Mouse (Mus musculus): Measurements from ENCODE around the gene Cep95.

Gene Cep95

DNA sequence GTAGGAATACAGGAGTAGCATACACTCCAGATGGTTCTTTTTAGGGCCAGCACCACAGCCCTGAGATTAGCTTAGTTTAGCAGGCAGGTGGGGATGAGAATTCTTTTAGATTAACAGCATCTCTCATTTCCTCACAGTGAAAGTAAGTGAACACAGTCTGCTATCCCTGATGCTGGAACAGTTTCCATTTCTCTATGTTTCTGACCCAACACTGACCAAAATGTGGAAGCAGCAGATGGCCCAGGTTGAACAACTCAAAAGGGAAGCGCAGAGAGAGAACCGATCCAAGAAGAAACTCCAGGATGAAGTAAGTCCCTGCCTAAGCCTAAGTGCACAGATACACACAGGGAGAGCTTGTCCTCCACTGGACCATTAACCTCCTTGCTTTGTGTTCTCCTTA, 26.3 kb downstream of the Cep95 start:
- peak in 1 of 2 experiments; percentile 38 for DNase-seq

DNA sequence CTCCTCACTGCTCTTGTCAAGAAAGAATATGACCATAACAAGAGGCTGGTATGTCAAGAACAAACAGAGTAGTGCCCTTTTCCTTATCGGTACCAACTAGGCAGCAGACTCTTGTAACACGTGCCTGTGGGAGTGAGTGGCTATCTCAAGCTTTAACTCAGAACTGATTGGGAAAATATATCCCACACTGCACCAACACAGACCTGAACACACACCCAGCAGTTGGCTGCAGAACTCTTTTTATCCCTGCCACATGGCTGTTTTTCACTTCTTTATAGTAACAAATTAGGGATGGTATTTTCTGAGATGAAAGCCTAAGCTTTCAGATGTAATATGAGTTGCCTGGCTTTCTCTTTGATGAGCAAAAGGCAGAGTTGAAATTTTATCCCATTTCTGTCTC, 26.7 kb downstream of the Cep95 start:
- peak in 1 of 2 experiments; percentile 39 for DNase-seq

DNA sequence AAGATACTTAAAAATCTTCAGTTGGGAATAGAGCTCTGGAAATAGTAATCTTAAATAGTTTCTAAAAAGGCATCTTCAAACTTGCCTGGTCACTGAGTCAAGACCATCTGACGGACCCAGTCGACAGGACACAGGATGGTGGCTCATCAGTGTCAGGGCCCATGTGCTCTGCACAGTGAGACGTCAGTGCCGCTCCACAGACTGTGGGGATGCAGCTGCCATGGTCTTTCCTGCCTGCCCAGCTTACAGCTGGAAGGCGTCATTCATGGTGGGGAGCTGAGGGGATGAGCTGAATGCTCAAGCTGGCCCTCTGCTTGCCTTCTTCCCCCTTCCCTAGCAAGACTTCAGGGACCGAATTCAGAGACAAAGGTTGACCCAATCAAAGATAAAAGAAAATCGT, 27.3 kb downstream of the Cep95 start:
- DNase-seq: no peak

- DNase-seq: no peak
Observed at GRCm38 (mm10) chr11:106817156-106817555, 28.1 kb downstream of the Cep95 start.

DNA sequence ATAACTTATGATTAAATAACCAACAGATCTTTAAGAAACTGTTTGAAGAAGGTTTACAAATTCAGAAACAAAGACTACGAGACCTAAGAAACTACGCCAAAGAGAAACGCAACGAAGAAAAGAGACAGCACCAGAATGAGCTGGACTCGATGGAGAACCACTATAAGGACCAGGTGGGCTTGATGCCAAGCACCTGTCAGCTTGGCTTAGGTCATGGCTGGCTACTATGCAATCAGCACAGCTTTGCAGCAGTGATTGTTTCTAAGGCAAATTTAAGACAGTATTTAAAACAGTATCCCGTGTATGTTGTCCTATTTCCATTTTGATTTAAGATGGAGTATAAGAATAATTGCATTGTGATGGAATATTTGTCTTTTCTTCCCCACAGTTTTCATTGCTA, 28.8 kb downstream of the Cep95 start:
- DNase-seq: peak; percentile 85 to 86

GRCm38 (mm10) chr11:106818341-106818740, 29.3 kb downstream of the Cep95 start:
- peak in 1 of 2 experiments; percentile 40 for DNase-seq

- peak; percentile 44 to 64 for DNase-seq
Observed at GRCm38 (mm10) chr11:106819595-106819994, 30.5 kb downstream of the Cep95 start.

DNA sequence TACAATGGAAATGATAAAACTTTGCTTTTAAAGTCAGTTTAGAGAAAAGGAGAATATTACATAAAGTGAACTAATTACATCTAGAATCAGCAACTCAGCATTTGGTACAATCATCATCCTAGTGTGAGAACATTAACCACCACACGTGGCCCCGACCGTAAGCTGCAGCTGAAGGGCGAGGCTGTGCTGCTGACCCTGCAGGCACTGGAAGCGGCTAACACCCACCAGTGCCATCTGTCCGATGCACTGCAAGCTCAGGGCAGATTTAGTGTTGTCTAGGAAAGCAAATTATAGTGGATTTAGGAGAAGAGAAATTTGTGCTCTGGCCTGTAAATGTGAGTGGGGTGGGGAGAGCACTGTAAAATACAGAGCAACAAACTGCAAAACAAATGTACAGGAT, 31.2 kb downstream of the Cep95 start:
- DNase-seq: peak; percentile 55 to 57

- peak; percentile 53 to 60 for DNase-seq
Observed at GRCm38 (mm10) chr11:106820972-106821371, 31.9 kb downstream of the Cep95 start.

GRCm38 (mm10) chr11:106821397-106821796, 32.3 kb downstream of the Cep95 start:
- DNase-seq: peak in 1 of 2 experiments; percentile 49

DNA sequence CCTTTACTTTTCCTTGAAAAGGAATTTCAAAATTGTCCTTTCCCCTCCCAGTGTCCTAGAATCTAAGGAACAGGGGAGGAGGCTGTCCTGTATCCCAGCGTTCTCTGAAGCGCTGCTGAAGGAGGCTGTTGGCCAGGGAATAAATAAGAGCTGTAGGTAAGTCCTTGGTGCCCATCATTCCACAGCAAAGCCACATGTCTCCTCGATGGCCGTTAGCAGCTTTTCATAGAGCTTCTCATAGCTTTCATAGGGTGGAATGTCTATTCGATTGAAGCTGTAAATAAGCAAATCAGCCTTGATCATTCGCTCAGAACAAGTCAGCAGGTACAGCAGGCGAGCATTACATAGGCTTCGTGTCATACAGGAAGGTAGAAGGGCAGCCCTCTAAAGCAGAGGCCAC, 33.4 kb downstream of the Cep95 start:
- DNase-seq: peak; percentile 50 to 69

DNA sequence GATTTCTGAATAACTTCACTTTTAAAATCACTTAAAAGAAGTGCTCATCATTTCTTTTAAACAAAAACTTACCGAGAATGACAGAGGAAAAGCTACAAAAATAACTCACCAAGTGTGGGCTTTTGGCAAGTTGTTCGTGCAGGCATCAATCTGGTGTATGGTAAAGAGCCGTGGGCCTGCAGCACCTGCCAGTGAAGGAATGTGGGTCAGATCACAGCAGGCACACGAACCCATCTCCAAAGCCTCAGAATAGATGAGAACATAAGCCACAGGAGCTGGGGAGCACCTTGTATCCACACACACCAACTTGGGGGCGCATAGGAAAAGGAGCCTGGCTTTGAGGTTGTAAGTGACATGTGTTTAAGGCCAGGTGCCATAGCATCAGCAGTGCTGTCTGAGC, 33.9 kb downstream of the Cep95 start:
- DNase-seq: peak; percentile 89 to 95

- no peak for DNase-seq
Observed at GRCm38 (mm10) chr11:106823741-106824140, 34.7 kb downstream of the Cep95 start.

DNA sequence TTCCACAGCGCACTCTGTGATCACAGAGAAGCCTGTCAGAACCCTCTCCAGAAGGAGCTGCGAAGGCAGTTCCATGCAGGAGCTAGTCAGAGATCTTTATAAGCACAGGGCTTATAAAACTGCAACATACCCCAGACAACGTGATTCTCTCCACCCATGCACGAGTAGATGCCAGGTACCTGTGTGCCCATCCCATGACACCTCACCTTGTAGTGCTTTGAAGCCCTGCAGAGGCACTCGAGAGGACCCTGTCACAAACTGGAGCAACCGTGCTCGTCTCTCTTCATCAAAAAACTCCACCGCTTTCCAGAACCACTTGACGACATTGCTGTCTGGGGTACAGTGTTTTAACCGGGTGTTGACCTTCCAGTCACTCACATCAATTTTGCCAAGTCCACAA, 35.4 kb downstream of the Cep95 start:
- peak in 1 of 2 experiments; percentile 43 for DNase-seq

- no peak for DNase-seq
Observed at GRCm38 (mm10) chr11:106828079-106828478, 39.0 kb downstream of the Cep95 start.

GRCm38 (mm10) chr11:106842002-106842401, 53.0 kb downstream of the Cep95 start:
- DNase-seq: peak; percentile 52 to 61

- no peak for DNase-seq
Observed at GRCm38 (mm10) chr11:106851438-106851837, 62.4 kb downstream of the Cep95 start.

Data from cerebellum, adult 18-20 months (tissue).